Mouse (Mus musculus): Measurements from ENCODE around the gene Fkbp9. TPM values are rescaled to one million over a fixed set of nuclear protein-coding genes. Genes with fewer than 3 reads are reported as not detected.

Fkbp9 gene
- total RNA-seq (2017) = 0.29 to 1.2 TPM (median 0.32 TPM) in 3 replicates

DNA sequence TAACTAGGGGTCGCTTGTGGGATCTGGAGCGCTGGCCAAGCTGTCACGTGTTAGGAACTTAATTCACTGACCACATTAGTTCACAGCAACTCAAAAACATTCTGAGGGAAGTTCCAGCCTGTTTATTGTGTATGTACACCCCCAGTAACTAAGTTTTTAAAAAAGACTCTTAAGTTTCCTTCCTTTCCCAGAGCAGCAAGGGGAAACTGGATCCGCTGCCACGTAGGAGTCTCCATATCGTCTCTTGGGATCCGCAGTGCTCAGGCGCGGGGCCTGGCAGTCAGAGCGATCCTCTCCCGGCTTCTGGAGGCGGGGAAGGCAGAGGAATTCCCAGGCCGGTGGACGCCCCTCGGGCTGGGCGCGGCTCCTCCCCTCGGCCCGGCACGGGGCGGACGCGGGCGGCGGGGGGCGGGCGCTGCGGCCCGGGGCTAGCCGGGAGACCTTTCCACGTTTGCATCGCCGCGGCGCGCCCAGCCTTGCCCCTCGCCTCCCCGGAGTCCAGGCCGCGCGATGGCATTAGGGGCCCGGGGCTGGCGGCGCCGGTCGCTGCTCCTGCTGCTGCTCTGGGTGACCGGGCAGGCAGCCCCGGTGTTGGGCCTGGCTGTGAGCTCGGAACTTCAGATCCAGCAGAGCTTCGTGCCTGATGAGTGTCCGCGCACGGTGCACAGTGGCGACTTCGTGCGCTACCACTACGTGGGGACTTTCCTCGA lies at the start of gene Fkbp9:
Gene Fkbp9, plus strand, starts transcription at position 363 of the 710 bp plus-strand sequence.
- no peak for ATAC-seq (replicated peaks; ENCODE audit: insufficient number of reproducible peaks, low FRiP score, low TSS enrichment, poor library complexity, severe bottlenecking)

DNA sequence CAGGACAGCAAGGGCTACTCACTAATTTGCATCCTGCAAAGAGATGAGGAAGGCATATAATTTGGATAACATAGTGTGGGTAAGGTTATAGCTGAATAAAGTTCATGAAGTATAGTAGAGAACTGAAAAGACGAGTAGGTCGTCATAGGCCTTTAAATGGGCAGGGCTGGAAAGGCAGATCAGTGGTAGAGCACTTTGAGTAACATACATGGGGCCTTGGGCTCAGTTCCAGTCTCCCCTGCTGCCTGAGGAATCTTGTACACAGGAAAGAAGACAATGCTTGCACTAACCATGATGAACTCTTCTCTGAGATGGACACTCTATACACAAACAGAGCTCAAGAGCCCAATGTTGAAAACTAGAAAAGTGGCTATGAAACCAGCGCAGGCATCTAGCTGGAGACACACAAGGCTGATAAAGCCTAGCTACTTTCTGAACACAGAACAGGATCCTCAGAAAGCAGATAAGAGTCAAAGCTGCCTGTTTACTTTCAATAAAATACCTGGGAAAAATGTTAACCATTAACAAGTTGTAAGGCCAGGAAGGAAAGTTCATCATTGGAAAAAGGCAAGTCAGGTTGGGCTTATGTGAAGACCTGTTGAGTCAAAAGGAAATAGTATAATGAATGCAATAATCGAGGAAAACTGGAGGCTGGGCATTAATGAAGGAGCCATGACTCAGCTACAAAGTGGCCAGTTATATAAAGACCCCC lies 48.1 kb upstream of the Fkbp9 start:
- ATAC-seq (replicated peaks; ENCODE audit: insufficient number of reproducible peaks, low FRiP score, low TSS enrichment, poor library complexity, severe bottlenecking) = no peak

DNA sequence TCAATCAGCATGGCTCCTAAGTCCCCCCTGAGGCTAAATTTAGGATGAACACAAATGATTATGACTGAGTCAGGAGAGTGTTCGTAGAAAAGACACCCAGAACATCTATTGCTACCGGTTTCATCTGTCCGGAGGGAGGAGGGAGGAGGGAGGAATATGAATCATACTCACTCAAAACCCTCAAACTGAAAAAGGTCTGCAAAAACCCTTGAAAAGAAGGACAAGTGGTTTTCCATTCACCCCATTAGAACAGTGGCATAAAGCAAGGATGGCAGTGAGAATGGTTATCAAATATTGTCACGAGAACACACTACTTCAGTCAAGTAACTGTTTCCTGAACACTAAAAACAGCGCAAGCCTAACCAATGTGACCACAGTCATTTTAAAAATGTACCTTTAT lies 46.8 kb upstream of the Fkbp9 start:
- ATAC-seq (replicated peaks; ENCODE audit: insufficient number of reproducible peaks, low FRiP score, low TSS enrichment, poor library complexity, severe bottlenecking) = no peak

DNA sequence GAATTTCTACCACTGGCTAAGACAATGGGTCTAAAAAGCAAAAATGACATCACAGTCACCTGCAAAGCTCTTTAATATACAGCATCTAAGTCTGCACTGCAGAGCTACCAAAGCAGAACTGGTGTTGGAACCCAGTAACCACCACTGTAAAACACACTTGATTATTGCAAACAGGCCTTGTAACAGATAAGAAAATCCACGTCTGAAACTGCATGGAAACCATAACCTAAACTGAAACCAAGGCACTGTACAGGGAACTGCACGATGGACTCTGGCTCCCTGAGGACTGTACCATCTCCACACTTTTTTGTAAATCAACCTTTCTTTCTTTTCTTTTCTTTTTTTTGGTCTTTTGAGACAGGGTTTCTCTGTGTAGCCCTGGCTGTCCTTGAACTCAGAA lies 44.2 kb upstream of the Fkbp9 start:
- ATAC-seq (replicated peaks; ENCODE audit: insufficient number of reproducible peaks, low FRiP score, low TSS enrichment, poor library complexity, severe bottlenecking) = no peak

DNA sequence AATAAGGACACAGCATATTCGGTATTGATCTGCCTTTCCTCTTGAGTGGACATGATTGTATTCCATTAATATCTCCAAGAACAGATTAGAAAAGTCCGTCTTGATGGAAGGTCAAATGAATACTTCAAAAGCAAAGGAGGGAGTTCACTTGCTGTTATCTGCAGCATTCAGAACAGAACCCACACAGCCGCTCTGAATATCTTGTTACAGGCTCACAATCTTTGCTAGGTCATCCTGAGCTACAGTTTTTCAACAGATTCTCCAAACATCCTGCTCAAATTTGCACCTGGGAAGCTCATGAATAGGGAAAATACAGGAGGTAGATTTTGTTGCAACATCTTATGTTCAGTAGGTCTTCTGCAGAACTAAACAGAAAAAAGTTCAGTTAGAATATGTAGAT lies 42.5 kb upstream of the Fkbp9 start:
- no peak for ATAC-seq (replicated peaks; ENCODE audit: insufficient number of reproducible peaks, low FRiP score, low TSS enrichment, poor library complexity, severe bottlenecking)

DNA sequence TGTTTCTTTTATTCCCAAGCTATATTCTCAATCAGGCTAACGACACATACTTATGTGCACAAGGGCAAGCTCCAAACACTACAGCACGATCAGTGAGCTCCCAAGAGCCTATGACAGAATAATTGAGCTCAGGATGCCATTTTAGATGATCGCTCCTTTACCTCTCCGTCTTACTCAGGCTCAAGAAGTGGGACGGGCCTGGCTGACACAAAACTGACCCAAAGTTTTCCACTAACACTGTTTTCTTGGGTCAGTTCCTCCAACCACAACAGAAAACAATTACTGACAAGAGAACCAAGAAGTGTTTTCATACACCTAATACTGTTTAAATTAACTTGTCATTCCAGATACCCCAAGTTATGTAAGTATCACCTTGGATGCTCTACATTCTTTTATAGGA lies 37.0 kb upstream of the Fkbp9 start:
- no peak for ATAC-seq (replicated peaks; ENCODE audit: insufficient number of reproducible peaks, low FRiP score, low TSS enrichment, poor library complexity, severe bottlenecking)

DNA sequence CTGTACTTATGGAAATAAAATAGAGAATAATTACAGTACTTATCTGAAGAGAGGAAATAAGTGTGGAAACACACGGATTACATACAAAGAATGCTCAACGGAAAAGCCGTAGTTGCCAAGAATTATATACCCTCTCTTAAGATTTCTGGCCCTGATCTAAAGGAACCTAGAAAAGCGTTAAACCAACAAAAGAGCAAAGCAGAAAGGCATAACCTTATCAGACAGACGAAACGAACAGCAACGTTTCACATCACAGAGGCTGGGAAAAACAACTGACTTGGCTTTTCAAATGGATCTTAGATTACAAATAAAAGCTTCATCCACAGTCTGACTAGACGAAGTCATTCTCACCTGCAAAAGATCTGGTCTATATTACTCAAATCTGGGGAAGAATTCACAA lies 35.6 kb upstream of the Fkbp9 start:
- no peak for ATAC-seq (replicated peaks; ENCODE audit: insufficient number of reproducible peaks, low FRiP score, low TSS enrichment, poor library complexity, severe bottlenecking)

DNA sequence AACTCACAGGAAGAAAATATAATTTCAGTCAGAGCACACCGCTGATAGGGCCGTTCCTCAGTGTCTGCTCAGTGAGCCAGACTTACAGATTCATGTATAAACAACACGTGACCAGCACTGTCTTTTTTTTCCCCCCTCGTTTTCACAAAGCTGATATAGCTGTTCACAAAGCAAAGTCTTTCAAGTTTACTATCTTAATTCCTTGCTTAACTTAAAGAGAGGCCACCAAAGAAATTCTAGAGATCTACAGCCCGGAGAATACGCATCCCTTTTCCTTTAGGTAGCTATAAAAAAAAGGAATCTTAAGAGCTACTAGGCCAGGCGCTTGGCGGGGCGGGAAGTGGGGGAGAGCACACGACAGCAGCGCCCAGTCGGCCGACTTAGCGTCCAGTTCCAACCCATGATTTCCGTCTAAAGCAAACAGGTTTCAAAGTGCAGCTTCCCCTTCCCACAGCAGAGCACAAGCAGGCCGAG lies 35.2 kb upstream of the Fkbp9 start:
- ATAC-seq (replicated peaks; ENCODE audit: insufficient number of reproducible peaks, low FRiP score, low TSS enrichment, poor library complexity, severe bottlenecking) = peak; percentile 38; the same call in 1 of the 2 replicates

DNA sequence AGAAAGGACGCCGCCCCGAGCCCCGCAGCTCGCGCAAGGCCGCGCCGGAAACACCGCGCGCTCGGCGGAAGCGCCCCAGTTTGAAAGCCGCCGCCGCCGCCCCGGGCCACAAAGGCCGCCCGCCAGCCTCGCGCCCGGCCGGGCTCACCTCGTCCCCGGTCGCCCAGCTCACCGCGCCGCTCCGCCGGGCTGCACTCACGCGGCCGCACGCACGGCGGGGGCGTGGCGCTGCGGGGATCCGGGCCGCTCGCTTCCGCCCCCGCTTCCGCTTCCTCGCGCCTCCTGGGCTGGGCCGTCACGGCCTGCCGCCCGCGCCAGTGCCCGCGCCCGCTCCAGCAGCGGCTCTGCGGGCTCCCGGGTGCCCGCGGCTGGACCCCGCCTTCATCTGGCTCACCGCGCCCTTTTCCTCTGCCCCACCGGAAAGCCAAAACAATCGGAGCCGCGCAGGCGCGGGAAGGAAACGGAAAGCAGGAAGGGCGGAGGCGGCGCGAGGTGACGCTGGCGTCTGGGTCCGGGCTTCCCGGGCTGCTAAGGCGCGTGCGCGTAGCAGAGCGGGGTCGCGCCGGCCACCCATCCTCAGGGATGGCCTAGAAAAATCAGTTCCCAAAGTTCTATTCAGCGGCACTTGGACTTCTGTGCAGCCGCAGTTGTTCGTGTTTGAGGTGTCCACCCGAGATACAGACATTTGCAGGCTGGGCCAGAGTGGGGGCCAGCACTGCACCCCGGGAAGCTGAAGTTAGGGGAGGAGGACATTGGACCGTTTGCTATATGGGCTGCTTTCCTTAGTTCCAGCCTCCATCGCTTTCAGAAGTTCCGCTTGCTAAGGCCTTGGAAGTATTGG lies 34.3 kb upstream of the Fkbp9 start, which contains the start of gene Kbtbd2:
Gene Kbtbd2, minus strand, starts transcription at position 503 of the 841 bp plus-strand sequence.
- peak; percentile 79 for ATAC-seq (replicated peaks; ENCODE audit: insufficient number of reproducible peaks, low FRiP score, low TSS enrichment, poor library complexity, severe bottlenecking)

DNA sequence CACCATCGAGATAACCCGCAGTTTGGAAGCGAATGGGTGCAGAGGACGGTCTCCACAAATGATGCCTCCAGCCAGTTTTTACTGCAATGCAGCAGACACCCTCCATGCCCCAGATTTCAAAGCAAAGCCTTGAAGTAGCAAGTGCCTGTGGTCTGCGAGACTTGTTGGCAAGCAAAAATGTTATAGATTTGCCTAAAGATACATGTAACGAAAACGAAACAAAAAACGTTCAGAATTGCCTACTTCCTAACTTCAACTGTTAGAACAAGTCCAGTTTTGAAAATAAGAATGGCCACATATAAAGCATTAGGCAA lies 33.8 kb upstream of the Fkbp9 start:
- no peak for ATAC-seq (replicated peaks; ENCODE audit: insufficient number of reproducible peaks, low FRiP score, low TSS enrichment, poor library complexity, severe bottlenecking)

DNA sequence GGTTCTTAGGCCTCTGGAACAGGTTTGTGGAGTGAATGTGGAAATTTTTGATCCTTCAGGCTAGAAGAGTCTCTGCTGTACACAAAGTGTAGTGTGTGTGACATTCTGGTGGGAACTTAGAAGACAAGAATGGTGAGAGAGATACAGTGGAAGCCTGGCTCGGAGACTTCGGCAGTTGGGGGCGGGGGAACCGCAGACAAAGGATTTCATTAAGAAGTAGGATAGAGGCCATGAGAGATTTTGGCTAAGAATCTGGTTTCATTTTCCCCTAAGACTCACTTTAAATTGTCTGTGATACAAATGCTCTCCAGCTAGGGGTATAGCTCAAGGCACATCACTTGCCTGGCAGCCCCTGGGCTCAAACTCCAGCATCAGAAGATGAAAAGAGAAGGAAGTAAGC lies 26.8 kb upstream of the Fkbp9 start:
- no peak for ATAC-seq (replicated peaks; ENCODE audit: insufficient number of reproducible peaks, low FRiP score, low TSS enrichment, poor library complexity, severe bottlenecking)

DNA sequence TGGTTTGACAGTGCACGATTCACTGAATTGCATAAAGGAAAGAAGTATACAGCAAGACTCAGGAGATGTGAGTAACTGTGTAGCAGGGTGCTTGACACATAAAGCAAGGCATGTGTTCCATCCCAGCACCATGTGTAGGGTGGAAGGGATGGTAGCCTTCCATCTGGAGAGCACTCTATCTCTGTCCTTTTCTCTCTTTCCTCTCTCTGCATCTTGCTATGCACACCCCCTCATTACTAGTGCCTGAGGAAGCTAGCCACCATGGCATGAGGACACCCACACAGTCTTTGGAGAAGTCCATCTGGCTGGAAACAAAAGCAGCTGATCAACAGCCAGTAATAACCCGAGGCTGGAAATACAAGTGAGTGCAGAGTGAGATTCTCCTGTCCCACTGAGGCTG lies 25.7 kb upstream of the Fkbp9 start:
- ATAC-seq (replicated peaks; ENCODE audit: insufficient number of reproducible peaks, low FRiP score, low TSS enrichment, poor library complexity, severe bottlenecking) = no peak

DNA sequence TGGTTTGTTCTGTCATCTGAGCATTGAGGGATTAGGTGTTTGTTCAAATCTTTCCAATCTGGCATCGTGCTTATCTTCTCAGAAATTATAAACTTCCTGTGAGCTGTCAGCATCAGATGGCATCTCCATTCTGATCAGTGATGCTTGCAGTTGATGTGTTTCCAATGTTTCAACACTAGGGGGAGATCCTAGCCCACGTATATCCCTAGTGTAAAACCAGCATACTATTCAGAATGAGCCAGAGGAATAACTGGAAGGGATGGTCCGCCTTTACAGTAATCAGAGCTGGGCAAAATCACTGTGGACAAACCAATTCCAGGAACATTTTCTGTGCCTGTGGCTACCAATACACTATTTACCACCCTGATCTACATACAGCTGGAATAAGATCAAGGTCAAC lies 23.2 kb upstream of the Fkbp9 start:
- peak; percentile 80 for ATAC-seq (replicated peaks; ENCODE audit: insufficient number of reproducible peaks, low FRiP score, low TSS enrichment, poor library complexity, severe bottlenecking)

DNA sequence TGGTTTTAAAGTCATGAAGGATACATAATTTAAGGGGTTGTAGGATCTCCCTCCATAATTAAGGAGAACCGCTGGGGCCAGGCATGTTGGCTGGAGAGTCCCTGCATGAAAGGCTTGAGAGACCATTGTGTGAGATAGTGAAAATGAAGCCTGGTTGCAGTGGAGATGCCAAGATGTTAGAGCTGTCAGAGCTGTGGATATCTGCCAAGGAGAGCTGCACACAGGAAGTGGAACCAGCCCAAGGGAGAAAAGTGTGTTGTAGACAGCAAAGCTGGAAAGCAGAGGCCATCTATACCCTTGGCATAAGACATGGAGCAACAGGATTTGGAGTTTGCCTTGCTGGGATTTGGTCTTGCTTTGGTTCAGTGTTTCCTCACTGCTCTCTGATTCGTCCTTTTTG lies 18.5 kb upstream of the Fkbp9 start:
- no peak for ATAC-seq (replicated peaks; ENCODE audit: insufficient number of reproducible peaks, low FRiP score, low TSS enrichment, poor library complexity, severe bottlenecking)

DNA sequence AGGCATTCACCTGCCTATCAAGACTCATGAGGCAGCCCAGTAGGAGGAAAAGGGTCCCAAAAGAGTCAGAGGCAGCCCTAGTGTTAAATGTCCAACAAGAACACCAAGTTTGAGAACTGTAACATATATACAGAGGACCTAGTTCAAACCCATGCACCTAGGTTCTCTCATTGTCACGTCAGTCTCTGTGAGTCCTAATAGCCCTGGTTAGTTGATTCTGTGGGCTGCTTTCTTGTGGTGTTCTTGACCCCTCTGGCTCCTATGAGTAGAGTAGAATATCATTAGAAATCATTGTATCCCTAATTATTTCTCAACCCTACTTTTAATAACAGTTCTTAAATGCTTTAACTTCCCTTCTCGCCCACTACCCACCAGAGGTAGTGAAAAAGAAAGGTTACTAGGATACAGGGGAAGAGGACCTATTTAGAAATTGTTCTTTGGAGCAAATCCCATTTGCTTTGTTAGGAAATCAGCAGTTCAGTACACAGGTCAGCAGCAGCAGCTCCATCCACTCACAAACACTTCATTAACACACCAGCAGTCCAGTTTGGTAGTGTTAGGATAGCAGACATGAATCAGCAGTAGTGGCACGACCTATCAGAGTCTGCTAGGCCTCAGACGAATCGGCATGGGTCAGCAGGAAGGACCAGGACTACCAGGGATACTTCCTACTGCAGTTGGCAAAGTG lies 13.3 kb upstream of the Fkbp9 start:
- ATAC-seq (replicated peaks; ENCODE audit: insufficient number of reproducible peaks, low FRiP score, low TSS enrichment, poor library complexity, severe bottlenecking) = no peak

DNA sequence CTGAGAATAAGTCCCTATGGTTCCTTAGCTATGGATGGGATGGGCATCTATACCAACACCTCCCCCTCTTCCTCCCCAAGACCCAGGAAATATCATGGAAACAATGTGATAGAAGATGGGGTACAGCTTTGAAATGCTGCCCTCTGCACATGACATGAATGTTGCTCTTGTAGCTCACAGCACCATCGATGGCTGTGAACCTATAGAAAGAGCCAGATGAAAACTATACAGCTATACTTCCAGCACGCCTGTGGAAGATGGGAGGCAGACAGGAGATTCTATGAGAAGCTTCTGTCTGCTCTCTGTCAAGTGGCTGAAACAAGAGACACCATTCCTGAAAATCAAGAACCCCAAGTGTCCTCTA lies 12.8 kb upstream of the Fkbp9 start:
- no peak for ATAC-seq (replicated peaks; ENCODE audit: insufficient number of reproducible peaks, low FRiP score, low TSS enrichment, poor library complexity, severe bottlenecking)

DNA sequence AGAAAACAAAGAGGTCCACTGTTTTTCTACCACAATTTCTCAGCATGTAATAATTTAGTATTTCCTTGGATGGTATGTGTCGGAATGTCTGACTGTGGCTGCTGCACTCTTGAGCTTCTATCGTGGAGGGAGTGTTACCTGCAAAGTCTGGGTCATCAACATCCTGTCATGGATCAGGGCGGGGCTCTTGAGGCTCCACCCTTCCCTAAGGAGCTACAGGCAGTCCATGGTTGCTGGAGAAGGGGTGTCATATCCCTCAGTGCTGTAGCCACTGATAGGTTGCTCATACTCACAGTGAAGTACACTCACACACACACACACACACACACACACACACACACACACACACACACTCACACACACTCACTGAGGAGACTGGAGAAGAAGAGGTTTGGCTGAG lies 6.2 kb upstream of the Fkbp9 start:
- ATAC-seq (replicated peaks; ENCODE audit: insufficient number of reproducible peaks, low FRiP score, low TSS enrichment, poor library complexity, severe bottlenecking) = no peak

DNA sequence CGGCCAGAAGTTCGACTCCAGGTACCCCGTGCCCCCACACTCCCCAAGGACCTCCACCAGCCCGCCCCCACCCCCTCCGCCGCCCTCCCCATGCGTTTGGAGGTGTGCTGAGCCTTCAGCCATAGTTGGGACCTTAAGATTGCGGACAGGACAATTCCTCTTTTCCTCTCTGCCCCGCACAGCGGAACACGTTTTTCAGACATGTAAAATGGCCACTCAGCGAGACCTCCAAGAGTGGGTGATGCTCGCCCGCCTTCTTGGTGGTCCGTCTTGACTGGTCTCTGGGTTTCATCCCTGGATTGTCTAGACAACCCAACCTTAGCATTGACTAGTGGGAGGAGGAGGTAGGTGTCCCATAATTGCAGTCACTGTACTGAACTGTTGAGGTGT lies 543 bp downstream of the Fkbp9 start:
- no peak for ATAC-seq (replicated peaks; ENCODE audit: insufficient number of reproducible peaks, low FRiP score, low TSS enrichment, poor library complexity, severe bottlenecking)

DNA sequence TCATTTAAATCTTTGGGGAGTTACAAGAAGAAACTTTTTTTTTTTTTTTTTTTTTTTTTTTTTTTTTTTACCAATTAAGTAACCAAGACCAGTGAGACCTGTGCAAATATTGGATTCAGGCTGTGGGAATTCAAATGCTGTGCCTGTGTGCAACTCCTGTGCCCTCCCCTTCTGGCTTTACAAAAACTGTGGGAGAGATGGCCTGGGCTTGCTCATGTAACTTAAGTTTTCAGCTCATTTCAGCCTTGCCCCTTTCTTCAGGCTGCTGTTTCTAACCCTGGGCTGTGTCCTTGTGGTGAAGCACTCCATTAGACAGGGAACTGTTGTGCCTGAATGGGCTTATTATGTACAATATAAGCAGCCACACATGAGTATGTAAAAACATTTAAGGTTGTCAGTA lies 971 bp downstream of the Fkbp9 start:
- no peak for ATAC-seq (replicated peaks; ENCODE audit: insufficient number of reproducible peaks, low FRiP score, low TSS enrichment, poor library complexity, severe bottlenecking)

All from monocyte, adult 5-6 weeks (primary cell).